Mouse (Mus musculus) CH12F3 (cell line): ENCODE results near the gene Amt.
"Not testable (repeated sequence)": the region's sequence is repeated elsewhere in the genome, so short reads cannot be mapped to it uniquely, and the experiment has no call there.

Experiments
- in situ Hi-C: fragments of 300-500 bp; cut with MboI; formaldehyde crosslinking; loops from 2 replicates; pipeline ENCODE4 v1.14.3; 2020; ENCODE audit warnings: low sequenced_read_pairs

The Amt gene

GRCm38 (mm10) chr9:108296453-108297355 is at the start of gene Amt:
Amt (plus strand) TSS chr9:108296853.
- in situ Hi-C loops, result no loop called here

- in situ Hi-C loops, result no loop called here
These were observed 47.7 kb upstream of the Amt start for GRCm38 (mm10) chr9:108248957-108249356.

DNA sequence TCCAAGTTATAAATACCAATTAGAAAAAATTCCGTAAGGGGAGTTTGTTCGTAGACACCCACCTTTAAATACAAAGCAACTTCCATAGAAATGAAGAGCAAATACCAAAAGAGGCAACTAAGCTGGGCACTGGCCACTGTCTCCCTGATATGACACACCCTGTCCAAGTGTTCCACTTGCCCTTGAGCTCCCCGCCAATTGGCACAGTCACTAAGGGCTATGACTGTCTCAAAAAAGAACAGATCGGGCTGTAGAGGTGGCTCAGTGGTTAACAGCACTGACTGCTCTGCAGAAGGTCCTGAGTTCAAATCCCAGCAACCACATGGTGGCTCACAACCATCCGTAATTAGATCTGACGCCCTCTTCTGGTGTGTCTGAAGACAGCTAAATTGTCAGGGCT is 44.8 kb upstream of the Amt start:
- in situ Hi-C loops, result no loop called here

DNA sequence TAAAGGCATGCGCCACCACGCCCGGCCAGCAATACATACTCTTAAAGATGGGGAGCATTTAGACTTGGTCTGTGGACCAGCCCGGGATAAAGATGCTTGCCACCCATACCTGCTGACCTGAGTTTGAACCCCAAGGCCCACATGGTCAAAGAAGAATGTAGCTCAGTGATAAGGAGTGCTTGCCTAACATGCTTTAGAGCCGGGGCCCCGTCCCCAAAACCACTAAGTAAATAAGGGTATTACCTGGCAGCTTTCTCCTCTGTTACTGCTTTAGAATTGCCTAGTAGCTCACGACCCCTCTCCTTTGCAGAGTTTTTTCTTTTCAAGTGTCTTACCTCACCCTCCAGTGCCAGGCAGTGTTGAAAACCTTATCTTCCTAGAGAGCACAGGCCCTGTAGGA is 43.9 kb upstream of the Amt start:
- in situ Hi-C loops, result no loop called here

- in situ Hi-C loops, result no loop called here
These were observed 36.1 kb upstream of the Amt start for GRCm38 (mm10) chr9:108260526-108260925.

- in situ Hi-C loops, result no loop called here
These were observed 34.8 kb upstream of the Amt start for GRCm38 (mm10) chr9:108261865-108262264.

GRCm38 (mm10) chr9:108262494-108263049 is 34.1 kb upstream of the Amt start:
- in situ Hi-C loops, result no loop called here

DNA sequence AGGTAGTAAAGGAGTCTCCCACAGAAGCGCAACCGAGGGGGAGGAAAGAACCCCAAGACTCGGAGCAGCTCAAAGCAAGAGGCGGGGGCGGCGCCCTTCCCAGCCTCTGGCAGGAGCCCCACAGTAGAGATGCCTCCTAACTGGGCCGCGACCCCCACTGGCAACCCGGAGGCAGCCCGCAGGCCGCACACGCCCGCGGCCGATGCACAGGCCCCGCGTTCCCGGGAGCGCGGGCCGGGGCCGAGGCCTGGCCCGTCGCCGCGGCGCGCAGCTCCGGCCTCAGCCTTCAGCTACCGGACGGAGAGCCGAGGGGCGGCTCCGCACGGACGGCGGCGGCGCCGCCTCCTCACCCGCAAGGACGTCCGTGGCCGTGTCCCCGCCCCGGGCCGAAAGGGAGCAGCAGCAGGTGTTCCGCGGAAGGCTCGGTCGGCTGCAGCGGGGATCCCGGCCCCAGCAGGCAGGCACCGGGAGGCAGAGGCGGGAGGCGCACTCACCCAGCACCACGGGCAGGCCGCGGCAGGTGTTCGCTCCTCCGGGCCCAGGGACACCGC is 33.4 kb upstream of the Amt start:
- in situ Hi-C loops, result no loop called here

GRCm38 (mm10) chr9:108263690-108264190 is 32.9 kb upstream of the Amt start, which contains the start of gene Dag1:
Dag1 (minus strand) TSS chr9:108263958.
- in situ Hi-C loops, result no loop called here

- in situ Hi-C loops, result no loop called here
These were observed 32.3 kb upstream of the Amt start for GRCm38 (mm10) chr9:108264191-108264921.

DNA sequence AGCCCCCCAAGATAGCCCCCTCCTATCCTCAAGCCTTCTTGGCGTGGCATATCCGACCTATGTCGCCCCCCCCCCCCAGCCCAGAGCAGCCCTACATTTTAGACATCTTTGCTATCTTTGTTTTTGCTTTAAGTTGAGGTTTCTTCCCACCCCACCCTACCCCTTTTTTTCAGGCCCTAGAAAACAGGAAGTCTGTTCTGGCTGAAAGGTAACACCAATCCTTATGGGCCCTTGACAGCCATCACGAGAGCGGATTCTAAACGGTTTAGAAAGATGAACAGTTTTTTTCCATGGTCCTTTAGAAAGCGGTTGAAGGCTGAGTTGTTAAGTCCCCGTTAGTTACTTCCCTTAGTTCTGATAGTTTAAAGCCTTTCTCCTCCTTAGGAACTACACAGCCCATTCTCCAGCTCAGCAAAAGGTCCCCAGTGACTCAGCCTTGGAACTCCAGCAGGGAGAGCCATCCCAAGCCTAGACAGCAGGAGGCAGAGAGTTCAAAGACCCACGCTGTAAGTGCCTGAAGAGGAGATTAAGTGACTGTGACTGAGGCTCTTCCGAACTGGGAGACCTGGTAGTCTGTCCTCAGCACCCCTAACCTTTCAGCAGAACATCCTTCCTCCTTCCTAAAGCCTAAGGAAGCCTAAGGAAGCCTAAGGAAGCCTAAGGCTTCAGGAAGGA is 30.3 kb upstream of the Amt start:
- in situ Hi-C loops, result no loop called here

DNA sequence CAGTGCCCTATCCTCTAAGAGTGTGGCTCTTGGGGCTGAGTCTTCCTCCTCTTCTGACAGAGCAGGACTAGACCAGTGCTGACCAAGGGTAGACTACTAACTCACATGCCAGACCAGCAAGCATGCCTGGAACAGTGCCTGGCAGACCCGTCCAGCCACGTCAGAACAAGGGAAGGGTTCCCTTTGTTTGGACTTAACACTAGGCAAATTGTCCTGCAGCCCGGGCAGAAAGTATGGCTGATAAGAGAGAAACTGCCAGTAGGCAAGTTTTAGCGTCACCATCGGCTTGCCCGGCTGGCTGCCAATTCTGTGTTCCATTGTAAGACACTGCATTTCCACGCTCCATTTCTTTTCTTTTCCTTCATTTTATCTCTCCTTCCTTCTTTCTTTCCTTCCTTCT is 29.0 kb upstream of the Amt start:
- in situ Hi-C loops, result no loop called here

- in situ Hi-C loops, result not testable (repeated sequence)
These were observed 28.0 kb upstream of the Amt start for GRCm38 (mm10) chr9:108268701-108269100.

DNA sequence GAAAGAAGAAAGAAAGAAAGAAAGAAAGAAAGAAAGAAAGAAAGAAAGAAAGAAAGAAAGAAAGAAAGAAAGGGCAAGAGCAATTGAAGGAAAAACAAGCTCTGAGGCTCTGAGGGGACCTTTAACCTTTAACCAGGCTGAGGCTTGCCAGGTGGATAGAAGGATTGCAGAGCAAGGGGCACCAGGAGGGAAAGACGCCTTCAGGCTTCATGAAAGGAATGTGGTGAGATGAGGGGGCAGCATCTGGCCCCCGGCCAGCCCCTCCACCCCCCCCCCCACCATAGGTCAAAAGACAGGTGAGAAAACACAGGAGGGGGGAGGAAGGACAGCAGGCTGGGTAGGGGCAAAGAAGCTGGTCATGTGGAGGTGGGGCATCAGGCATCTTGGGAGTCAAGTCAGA is 24.7 kb upstream of the Amt start:
- in situ Hi-C loops, result no loop called here

- in situ Hi-C loops, result no loop called here
These were observed 24.0 kb upstream of the Amt start for GRCm38 (mm10) chr9:108272691-108273090.

DNA sequence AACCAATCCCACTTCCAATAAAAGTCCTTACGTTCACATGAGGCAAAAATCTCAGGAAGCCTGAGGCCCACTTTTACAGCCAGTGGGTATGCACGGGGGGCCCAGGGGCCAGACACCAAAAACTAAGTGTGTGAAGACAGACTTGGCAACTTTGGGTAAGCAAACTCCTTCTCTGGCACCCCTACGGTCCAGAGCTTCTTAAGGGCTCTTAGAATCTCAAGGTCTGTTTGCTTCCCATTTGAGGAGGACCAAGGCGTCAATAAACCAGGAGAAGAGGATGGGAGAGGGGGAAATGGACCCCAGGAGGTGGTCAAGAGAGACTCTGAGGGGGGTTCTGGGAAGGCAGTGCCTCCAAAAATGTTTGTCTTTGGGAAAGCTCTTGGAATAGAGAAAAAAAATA is 23.2 kb upstream of the Amt start:
- in situ Hi-C loops, result no loop called here

DNA sequence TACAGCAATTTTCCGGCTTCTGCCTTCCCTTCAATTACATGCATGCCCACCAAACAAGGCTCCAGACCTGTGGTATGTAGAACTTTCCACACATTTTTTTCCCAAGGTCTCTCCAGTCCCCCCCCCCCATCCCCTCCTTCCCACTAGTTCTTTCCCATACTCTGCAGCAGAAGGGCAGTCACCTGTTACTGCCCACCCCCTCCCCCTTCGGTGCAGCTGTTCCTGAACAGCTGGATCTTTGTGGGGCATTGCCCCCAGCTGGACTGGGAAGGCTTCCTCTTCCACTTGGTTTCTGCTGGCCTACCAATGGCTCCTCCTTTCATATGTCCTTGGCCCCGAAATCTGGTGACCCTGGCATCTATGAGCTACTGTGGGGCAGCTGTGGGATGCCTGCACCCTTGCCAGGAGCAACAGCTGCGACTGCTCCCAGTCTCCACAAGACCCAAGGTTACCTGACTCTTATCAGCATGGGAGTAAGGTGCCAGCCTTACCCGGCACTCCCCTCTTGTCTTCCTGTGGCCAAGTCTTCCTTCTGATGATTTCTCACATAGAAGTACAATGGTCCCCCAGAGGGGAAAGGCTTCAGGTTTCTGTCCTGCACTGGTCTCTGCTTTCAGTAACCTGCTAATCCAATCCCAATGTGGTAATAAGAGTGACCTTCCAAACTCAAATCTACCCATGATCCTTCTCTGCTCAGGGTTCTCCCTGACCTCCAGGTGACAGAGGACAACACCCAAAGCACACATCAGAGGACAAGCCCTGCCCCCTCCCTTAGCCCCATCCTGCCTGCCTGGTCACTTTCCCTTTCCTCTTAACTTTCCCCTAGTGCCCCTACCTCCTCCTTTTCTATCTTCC is 21.9 kb upstream of the Amt start:
- in situ Hi-C loops, result no loop called here

- in situ Hi-C loops, result no loop called here
These were observed 21.4 kb upstream of the Amt start for GRCm38 (mm10) chr9:108275331-108275659.

- in situ Hi-C loops, result no loop called here
These were observed 17.8 kb upstream of the Amt start for GRCm38 (mm10) chr9:108278697-108279450.
